In the genomic region with DNA sequence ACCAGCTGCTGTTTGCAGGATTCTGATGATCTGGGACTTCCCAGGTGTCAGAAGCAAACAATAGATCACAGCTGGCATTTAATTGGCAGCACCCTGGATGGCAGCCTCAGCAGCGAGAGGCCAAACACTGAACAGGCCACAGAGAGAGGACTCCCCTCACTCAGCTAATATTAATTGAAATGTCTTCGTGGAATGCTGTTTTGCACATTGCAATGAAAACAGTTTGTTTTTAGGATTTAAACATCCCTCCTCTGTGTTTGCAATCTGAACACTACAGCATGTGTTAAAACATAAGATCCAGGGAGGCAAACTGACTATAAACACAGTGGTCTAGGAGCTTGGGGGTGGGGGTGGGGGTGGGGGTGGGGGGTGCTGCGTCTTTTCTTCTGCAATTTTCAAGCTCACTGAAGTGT, we compare ENCODE assay signal across 13 mouse cellular contexts.
DNase-seq lines count a peak whose midpoint lies in the region; ATAC-seq lines count a peak whose summit lies in the region.
"Had no signal": no experiment of that assay in that cellular context is flagged by ENCODE, and none has a peak within 500 bp of the region (broad histone marks: within the 10 kb centered on the region; RNA-seq: fewer than 3 reads in every experiment).

No protein-coding gene starts in this region.

- no peaks in the 10 kb centered on the region; the same call in 1 of the 2 replicates for H3K4me1 ChIP-seq in limb, embryonic 11.5 days (ENCODE audit: control insufficient read depth, insufficient read depth, low read length)
- peaks cover 27% of the 10 kb centered on the region for H3K4me1 ChIP-seq in limb, embryonic 10.5 days
- H3K4me1 ChIP-seq in forebrain, embryonic 16.5 days (replicated peaks; ENCODE audit: control insufficient read depth, insufficient read depth, low read length): peaks cover 27% of the 10 kb centered on the region
- peaks cover 8% of the 10 kb centered on the region for H3K4me1 ChIP-seq in midbrain, embryonic 11.5 days (ENCODE audit: control insufficient read depth, insufficient read depth, low read length)
- H3K4me1 ChIP-seq: liver, embryonic 15.5 days had no signal

- ATAC-seq in limb, embryonic 11.5 days (ENCODE audit: insufficient number of reproducible peaks, low FRiP score, low TSS enrichment, low read depth): no peak
- ATAC-seq in forebrain, embryonic 16.5 days: peak; percentile 47
- ATAC-seq in midbrain, embryonic 11.5 days (ENCODE audit: low FRiP score): peak; percentile 47

- H3K9ac ChIP-seq in limb, embryonic 11.5 days (ENCODE audit: low read length): no peak overlapping the region
- H3K9ac ChIP-seq in forebrain, embryonic 16.5 days (replicated peaks; ENCODE audit: low read depth, low read length): no peak overlapping the region
- H3K9ac ChIP-seq in midbrain, embryonic 11.5 days (ENCODE audit: low read length): no peak overlapping the region
- H3K9ac ChIP-seq: heart, embryonic 12.5 days; liver, embryonic 15.5 days had no signal

- no peak overlapping the region for H3K4me3 ChIP-seq in limb, embryonic 11.5 days (ENCODE audit: low read depth, low read length)
- no peak overlapping the region for H3K4me3 ChIP-seq in limb, embryonic 10.5 days
- no peak overlapping the region for H3K4me3 ChIP-seq in forebrain, embryonic 16.5 days (replicated peaks; ENCODE audit: low read length)
- no peak overlapping the region for H3K4me3 ChIP-seq in midbrain, embryonic 11.5 days (ENCODE audit: low read depth, low read length)
- H3K4me3 ChIP-seq: heart, embryonic 12.5 days; liver, embryonic 15.5 days had no signal

- no peaks in the 10 kb centered on the region for H3K36me3 ChIP-seq in limb, embryonic 11.5 days (ENCODE audit: control insufficient read depth, insufficient read depth, low read length)
- no peaks in the 10 kb centered on the region for H3K36me3 ChIP-seq in limb, embryonic 10.5 days
- H3K36me3 ChIP-seq in forebrain, embryonic 16.5 days (ENCODE audit: control insufficient read depth, insufficient read depth): no peaks in the 10 kb centered on the region
- H3K36me3 ChIP-seq in midbrain, embryonic 11.5 days (ENCODE audit: control insufficient read depth, insufficient read depth, low read length): no peaks in the 10 kb centered on the region
- H3K36me3 ChIP-seq: heart, embryonic 12.5 days; liver, embryonic 15.5 days had no signal

- no peak overlapping the region for H3K4me2 ChIP-seq in limb, embryonic 11.5 days (ENCODE audit: low read depth, severe bottlenecking)
- peak overlapping the region; percentile 31 for H3K4me2 ChIP-seq in forebrain, embryonic 16.5 days (ENCODE audit: low read length)
- no peak overlapping the region; the same call in 1 of the 2 replicates for H3K4me2 ChIP-seq in midbrain, embryonic 11.5 days
- H3K4me2 ChIP-seq: heart, embryonic 12.5 days; liver, embryonic 15.5 days had no signal

- no peaks in the 10 kb centered on the region for H3K9me3 ChIP-seq in limb, embryonic 11.5 days (ENCODE audit: control insufficient read depth, low read length)
- H3K9me3 ChIP-seq in limb, embryonic 10.5 days (replicated peaks): no peaks in the 10 kb centered on the region
- no peaks in the 10 kb centered on the region for H3K9me3 ChIP-seq in forebrain, embryonic 16.5 days (ENCODE audit: control insufficient read depth, low read length)
- H3K9me3 ChIP-seq in midbrain, embryonic 11.5 days (ENCODE audit: control insufficient read depth, low read length): no peaks in the 10 kb centered on the region
- H3K9me3 ChIP-seq: heart, embryonic 12.5 days; liver, embryonic 15.5 days had no signal

- peak; percentile 22 for DNase-seq in limb, embryonic 11.5 days (ENCODE audit: low spot score)
- no peak for DNase-seq in limb, embryonic 10.5 days (ENCODE audit: low spot score)
- DNase-seq in midbrain, embryonic 11.5 days (ENCODE audit: low spot score, missing footprints): no peak
- peak; percentile 29 for DNase-seq in retina, embryonic 14.5 days (ENCODE audit: low spot score)
- DNase-seq in cerebellum, postnatal 25 days: no peak
- no peak for DNase-seq in right cerebral cortex, postnatal 14 days
- DNase-seq: gastrocnemius, postnatal 36 days; left cerebral cortex, postnatal 4 days; thymus, postnatal 36 days had no signal

- no peak overlapping the region for H3K27ac ChIP-seq in limb, embryonic 11.5 days (replicated peaks; ENCODE audit: low read depth, low read length)
- H3K27ac ChIP-seq in limb, embryonic 10.5 days: no peak overlapping the region
- H3K27ac ChIP-seq in forebrain, embryonic 16.5 days (ENCODE audit: low read length): no peak overlapping the region
- H3K27ac ChIP-seq in midbrain, embryonic 11.5 days (ENCODE audit: low read depth, low read length): no peak overlapping the region
- H3K27ac ChIP-seq: kidney, postnatal 0 days; liver, embryonic 15.5 days had no signal

- WGBS in limb, embryonic 11.5 days: 5% methylated on average over 3 of the region's 3 CpGs
- WGBS in limb, embryonic 10.5 days: 10% methylated on average over 3 of the region's 3 CpGs
- WGBS in forebrain, embryonic 16.5 days: 2% methylated on average over 3 of the region's 3 CpGs
- 5% methylated on average over 3 of the region's 3 CpGs for WGBS in midbrain, embryonic 11.5 days

- H3K27me3 ChIP-seq in limb, embryonic 11.5 days (ENCODE audit: control insufficient read depth, insufficient read depth, low read length): no peaks in the 10 kb centered on the region
- H3K27me3 ChIP-seq in limb, embryonic 10.5 days (ENCODE audit: low read depth, poor library complexity, severe bottlenecking): peaks cover 27% of the 10 kb centered on the region; the same call in 1 of the 2 replicates
- no peaks in the 10 kb centered on the region; the same call in 1 of the 2 replicates for H3K27me3 ChIP-seq in forebrain, embryonic 16.5 days (replicated peaks; ENCODE audit: control insufficient read depth, insufficient read depth, low read length)
- no peaks in the 10 kb centered on the region for H3K27me3 ChIP-seq in midbrain, embryonic 11.5 days (ENCODE audit: control insufficient read depth, insufficient read depth, low read length)
- H3K27me3 ChIP-seq: heart, embryonic 12.5 days; liver, embryonic 15.5 days had no signal

Comparison
In these comparisons a context has a peak if more than half of its experiments do, and no peak if none do; other contexts are left out.
1. DNase-seq: peak in limb, embryonic 11.5 days (single experiment) and retina, embryonic 14.5 days (single experiment); none in limb, embryonic 10.5 days (single experiment), midbrain, embryonic 11.5 days (single experiment), cerebellum, postnatal 25 days (0 of 2) and right cerebral cortex, postnatal 14 days (single experiment).